Mouse (Mus musculus) C2C12 (cell line): ENCODE results near the gene Dnajb1. TPM values are rescaled to one million over a fixed set of nuclear protein-coding genes. Genes with fewer than 3 reads are reported as not detected.

Source experiments
- H3K27me3 ChIP-seq: one replicate; pipeline ENCODE4 v1.6.1; 2011; ENCODE audit not compliant: control insufficient read depth, insufficient read depth, insufficient read length
- H3K36me3 ChIP-seq: one replicate; pipeline ENCODE4 v1.6.1; 2011; ENCODE audit not compliant: control insufficient read depth, insufficient read depth
- H3K4me3 ChIP-seq: one replicate; pipeline ENCODE4 v1.5.1; 2011; ENCODE audit warnings: mild to moderate bottlenecking, control low read depth; ENCODE audit not compliant: poor library complexity, insufficient read depth, severe bottlenecking
- H3K79me2 ChIP-seq: one replicate; pipeline ENCODE4 v1.6.1; 2011; ENCODE audit not compliant: control insufficient read depth, insufficient read depth
- H3K79me3 ChIP-seq: one replicate; pipeline ENCODE4 v1.6.1; 2011; ENCODE audit warnings: low read depth, control low read depth
- H3ac ChIP-seq: one replicate; pipeline ENCODE3; 2011; ENCODE audit warnings: low read depth; ENCODE audit not compliant: control insufficient read depth, insufficient read length
- CEBPB ChIP-seq: IDR thresholded peaks from one replicate; pipeline ENCODE4 v1.6.1; 2011; ENCODE audit warnings: low read depth, mild to moderate bottlenecking, control low read depth, moderate library complexity
- CTCF ChIP-seq: IDR thresholded peaks from one replicate; pipeline ENCODE4 v1.5.1; 2011; ENCODE audit not compliant: control insufficient read depth, insufficient read depth, insufficient read length
- FOSL1 ChIP-seq: IDR thresholded peaks from one replicate; pipeline ENCODE4 v1.8.0; 2011; ENCODE audit warnings: mild to moderate bottlenecking, low read length; ENCODE audit not compliant: poor library complexity, insufficient read depth, severe bottlenecking
- MAX ChIP-seq: IDR thresholded peaks from one replicate; pipeline ENCODE4 v1.6.1; 2011; ENCODE audit warnings: mild to moderate bottlenecking, control low read depth
- MYOD1 ChIP-seq: IDR thresholded peaks from one replicate; pipeline ENCODE4 v1.6.1; 2011; ENCODE audit warnings: low read depth; ENCODE audit not compliant: control insufficient read depth, insufficient read length
- MYOG ChIP-seq: IDR thresholded peaks from one replicate; pipeline ENCODE4 v1.6.1; 2011; ENCODE audit not compliant: control insufficient read depth, insufficient read length; ENCODE audit errors: extremely low read depth
- USF1 ChIP-seq: IDR thresholded peaks from one replicate; pipeline ENCODE4 v1.6.1; 2011; ENCODE audit warnings: low read depth, mild to moderate bottlenecking, control low read depth, moderate library complexity
- polyA plus RNA-seq: library from polyadenylated mRNA; unstranded; fragments of >200 nt; fragmentation: generic; extraction: Trizol; gene quantifications from one replicate; pipeline ENCODE4 v1.2.1, GENCODE M21; 2012; ENCODE audit warnings: missing spikeins

Dnajb1 gene
- polyA plus RNA-seq, 1 experiment = 41.0 TPM

- Histone ChIP-seq H3K79me3 (peaks cover 19% of the 10 kb centered on the region), H3ac (no peak overlapping the region), H3K27me3 (no peaks in the 10 kb centered on the region), H3K79me2 (peaks cover 28% of the 10 kb centered on the region), H3K36me3 (no peaks in the 10 kb centered on the region), H3K4me3 (no peak overlapping the region)
- no peak for TF ChIP-seq CTCF
- TF ChIP-seq MAX = no peak
- no peak for TF ChIP-seq FOSL1
- no peak for TF ChIP-seq MYOD1
- no peak for TF ChIP-seq CEBPB
- no peak for TF ChIP-seq USF1
- no peak for TF ChIP-seq MYOG
Measured at GRCm38 (mm10) chr8:83596369-83596768, 11.6 kb upstream of the Dnajb1 start.

- TF ChIP-seq USF1 (no peak), MYOD1 (no peak), MYOG (no peak), CTCF (no peak), MAX (no peak), CEBPB (no peak), FOSL1 (no peak)
- no peaks in the 10 kb centered on the region for H3K27me3 ChIP-seq
- H3K36me3 ChIP-seq = no peaks in the 10 kb centered on the region
- H3K79me3 ChIP-seq = peaks cover 6% of the 10 kb centered on the region
- H3K4me3 ChIP-seq = no peak overlapping the region
- H3K79me2 ChIP-seq = peaks cover 10% of the 10 kb centered on the region
- H3ac ChIP-seq = no peak overlapping the region
Measured at GRCm38 (mm10) chr8:83598146-83598545, 9.8 kb upstream of the Dnajb1 start.

DNA sequence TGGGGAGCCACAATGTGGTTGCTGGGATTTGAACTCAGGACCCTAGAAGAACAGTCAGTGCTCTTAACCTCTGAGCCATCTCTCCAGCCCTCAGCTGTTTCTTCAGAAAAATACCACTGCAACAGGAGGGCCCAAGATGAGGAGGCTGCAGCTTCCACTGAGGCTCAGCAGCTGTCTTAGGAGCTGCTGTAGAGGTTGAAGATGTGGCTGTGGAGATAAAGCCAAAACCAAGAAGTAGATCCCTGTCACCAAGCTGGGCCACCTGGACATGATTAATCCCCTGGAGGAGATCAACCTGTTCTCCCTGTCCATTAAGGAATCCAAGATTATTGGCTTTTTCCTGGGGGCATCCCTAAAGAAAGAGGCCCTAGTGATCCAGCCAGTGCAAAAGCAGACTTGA is 8.2 kb upstream of the Dnajb1 start:
- Histone ChIP-seq H3K79me2 (no peaks in the 10 kb centered on the region), H3K79me3 (no peaks in the 10 kb centered on the region), H3ac (no peak overlapping the region), H3K4me3 (no peak overlapping the region), H3K27me3 (no peaks in the 10 kb centered on the region), H3K36me3 (no peaks in the 10 kb centered on the region)
- no peak for TF ChIP-seq FOSL1
- TF ChIP-seq CTCF = no peak
- TF ChIP-seq MYOD1 = no peak
- TF ChIP-seq MAX = no peak
- no peak for TF ChIP-seq USF1
- TF ChIP-seq MYOG = no peak

GRCm38 (mm10) chr8:83602650-83603029 is 5.4 kb upstream of the Dnajb1 start:
- Histone ChIP-seq H3K4me3 (no peak overlapping the region), H3K79me3 (no peaks in the 10 kb centered on the region), H3K36me3 (no peaks in the 10 kb centered on the region), H3K27me3 (no peaks in the 10 kb centered on the region), H3K79me2 (peaks cover 8% of the 10 kb centered on the region), H3ac (no peak overlapping the region)
- TF ChIP-seq CEBPB (no peak), MAX (no peak), FOSL1 (no peak), MYOG (no peak), CTCF (no peak), MYOD1 (no peak), USF1 (no peak)

GRCm38 (mm10) chr8:83608398-83608829 is 421 bp downstream of the Dnajb1 start:
- TF ChIP-seq MYOG = no peak
- no peak for TF ChIP-seq CTCF
- TF ChIP-seq FOSL1 = no peak
- TF ChIP-seq MYOD1 = no peak
- no peak for TF ChIP-seq USF1
- TF ChIP-seq MAX = no peak
- TF ChIP-seq CEBPB = no peak
- H3K79me2 ChIP-seq = peaks cover 46% of the 10 kb centered on the region
- H3K79me3 ChIP-seq = peaks cover 25% of the 10 kb centered on the region
- H3K36me3 ChIP-seq = peaks cover 34% of the 10 kb centered on the region
- H3K4me3 ChIP-seq = peak overlapping the region; percentile 94
- no peaks in the 10 kb centered on the region for H3K27me3 ChIP-seq
- peak overlapping the region; percentile 94 for H3ac ChIP-seq

GRCm38 (mm10) chr8:83609086-83609485 is 1.1 kb downstream of the Dnajb1 start:
- no peak for TF ChIP-seq MAX
- TF ChIP-seq USF1 = no peak
- no peak for TF ChIP-seq MYOG
- no peak for TF ChIP-seq CTCF
- TF ChIP-seq CEBPB = no peak
- no peak for TF ChIP-seq MYOD1
- no peak for TF ChIP-seq FOSL1
- peaks cover 46% of the 10 kb centered on the region for H3K79me2 ChIP-seq
- peaks cover 34% of the 10 kb centered on the region for H3K36me3 ChIP-seq
- H3ac ChIP-seq = peak overlapping the region; percentile 52
- H3K79me3 ChIP-seq = peaks cover 25% of the 10 kb centered on the region
- H3K4me3 ChIP-seq = peak overlapping the region; percentile 94
- H3K27me3 ChIP-seq = no peaks in the 10 kb centered on the region
